Mouse (Mus musculus): Measurements from ENCODE around the gene Olfr457. TPM values are rescaled to one million over a fixed set of nuclear protein-coding genes. Genes with fewer than 3 reads are reported as not detected.

The Olfr457 gene
- total RNA-seq, 2 experiments from 2014 or later: not detected

Other genes starting within 250 kb of the Olfr457 start
- gene Gstk1, start 230.4 kb downstream of the Olfr457 start, total RNA-seq (2021): 10 to 100 TPM; 47.1 to 50.2 TPM
- not detected for gene Tmem139, start 214.4 kb downstream of the Olfr457 start, total RNA-seq (2021)
- gene Casp2, start 211.3 kb downstream of the Olfr457 start, total RNA-seq (2021): 10 to 100 TPM; 16.5 to 17.4 TPM
- 1 to 10 TPM; 1.4 to 3.7 TPM for gene Clcn1, start 189.7 kb downstream of the Olfr457 start, total RNA-seq (2021)
- 1 to 10 TPM; 1.1 to 1.2 TPM for gene Fam131b, start 151.7 kb downstream of the Olfr457 start, total RNA-seq (2021)
- gene Zyx, start 126.7 kb downstream of the Olfr457 start, total RNA-seq (2021): 10 to 100 TPM; 78.9 to 88.6 TPM
- under 1 TPM; 0.51 to 0.67 TPM for gene Epha1, start 103.1 kb downstream of the Olfr457 start, total RNA-seq (2021)
- not detected for gene Tas2r143, start 76.1 kb downstream of the Olfr457 start, total RNA-seq (2021)
- gene Tas2r135, start 70.9 kb downstream of the Olfr457 start, total RNA-seq (2021): under 1 TPM in 1 of 2 experiments, not detected in 1; 0.39 TPM
- not detected for gene Tas2r126, start 41.8 kb downstream of the Olfr457 start, total RNA-seq (2021)
- gene Olfr458, start 11.1 kb downstream of the Olfr457 start, total RNA-seq (2021): not detected
- not detected for gene Olfr456, start 10.9 kb upstream of the Olfr457 start, total RNA-seq (2021)
- gene Olfr455, start 71.3 kb upstream of the Olfr457 start, total RNA-seq (2021): not detected
- not detected for gene Tcaf3, start 121.4 kb upstream of the Olfr457 start, total RNA-seq (2021)
- gene Tcaf2, start 168.9 kb upstream of the Olfr457 start, total RNA-seq (2021): 1 to 10 TPM; 4.4 to 4.5 TPM
- gene Tcaf1, start 233.8 kb upstream of the Olfr457 start, total RNA-seq (2021): 10 to 100 TPM; 18.1 to 18.6 TPM